Mouse (Mus musculus): ENCODE data around the gene Ttll11. TPM values are rescaled to one million over a fixed set of nuclear protein-coding genes. Genes with fewer than 3 reads are reported as not detected.
A peak's percentile ranks its signal among the peaks of the same experiment; 100 is the strongest.

Gene Ttll11
- polyA plus RNA-seq, 1 experiment from 2014 or later, result 1.5 TPM

DNA sequence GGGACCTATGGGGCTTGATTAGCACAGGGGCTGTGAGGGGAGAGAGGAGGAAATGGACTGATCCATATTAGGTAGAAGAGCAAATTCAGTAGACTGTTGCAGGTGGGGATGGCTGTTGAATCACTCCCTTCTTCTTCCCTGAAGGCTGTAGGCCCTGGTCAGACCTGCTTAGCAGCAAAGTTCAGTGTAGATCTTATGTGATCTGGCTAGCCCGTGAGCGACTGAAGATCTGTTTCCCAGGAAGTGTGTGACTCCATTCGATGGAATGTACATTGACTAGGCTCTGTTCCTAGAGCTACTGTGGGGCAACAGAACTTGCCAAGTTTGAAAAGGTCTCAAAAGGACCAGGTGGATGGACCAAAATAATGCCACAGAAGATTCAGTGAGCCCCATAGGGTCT lies 276.5 kb downstream of the Ttll11 start:
- peaks cover 94% of the 10 kb centered on the region for H3K4me1 ChIP-seq (replicated peaks)
- no peak overlapping the region for H3K9ac ChIP-seq
- peaks cover 21% of the 10 kb centered on the region for H3K36me3 ChIP-seq
- peak overlapping the region; percentile 58 for H3K27ac ChIP-seq (ENCODE audit: poor library complexity, severe bottlenecking)
- ATAC-seq (ENCODE audit: insufficient number of reproducible peaks, low FRiP score), result no peak
- H3K27me3 ChIP-seq (replicated peaks), result no peaks in the 10 kb centered on the region
- H3K9me3 ChIP-seq (replicated peaks), result no peaks in the 10 kb centered on the region
- H3K4me2 ChIP-seq, result no peak overlapping the region
- WGBS, result 79% methylated on average over 3 of the region's 3 CpGs
- no peak overlapping the region for H3K4me3 ChIP-seq

DNA sequence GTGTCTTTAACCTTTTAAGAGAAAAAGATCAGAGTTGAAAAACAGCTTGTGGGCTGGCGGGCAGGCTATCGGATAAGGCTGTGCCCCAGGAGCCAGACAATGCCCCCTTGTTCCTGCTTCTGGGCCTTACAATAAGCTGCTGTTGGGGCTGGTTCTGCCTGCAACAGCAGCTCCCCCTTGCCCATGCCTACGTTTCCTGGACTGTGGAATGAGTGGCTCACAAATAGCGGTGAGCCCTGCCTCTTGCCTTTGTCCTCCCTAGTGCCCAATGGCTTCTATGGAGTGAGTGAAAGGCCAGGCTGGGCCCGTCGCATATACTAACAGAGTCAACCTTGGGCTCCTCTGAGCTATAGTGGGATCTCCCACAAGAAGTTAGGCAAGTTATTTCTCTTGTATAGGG lies 277.1 kb downstream of the Ttll11 start:
- ATAC-seq (ENCODE audit: insufficient number of reproducible peaks, low FRiP score), result no peak
- no peaks in the 10 kb centered on the region for H3K9me3 ChIP-seq (replicated peaks)

DNA sequence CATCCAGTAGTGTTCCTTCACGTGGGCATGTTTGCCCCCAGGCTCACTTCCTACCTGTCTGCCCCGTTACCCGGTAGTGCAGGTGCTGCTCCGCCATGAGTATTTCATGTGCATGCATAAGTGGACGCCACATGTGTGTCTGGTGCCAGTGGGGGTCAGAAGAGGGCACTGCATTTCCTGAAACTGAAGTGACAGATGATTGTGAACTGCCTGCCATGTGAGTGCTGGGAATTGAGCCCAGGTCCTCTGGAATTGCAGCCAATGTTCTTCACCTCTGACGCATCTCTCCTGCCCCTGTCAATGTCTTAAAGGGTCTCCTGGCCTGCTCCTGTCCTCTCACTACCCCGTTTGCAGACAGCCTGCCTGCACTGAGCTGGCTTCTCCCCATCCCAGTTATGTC lies 277.7 kb downstream of the Ttll11 start:
- H3K4me1 ChIP-seq (replicated peaks), result peaks cover 94% of the 10 kb centered on the region
- WGBS, result 91% methylated on average over 7 of the region's 7 CpGs
- H3K9me3 ChIP-seq (replicated peaks), result no peaks in the 10 kb centered on the region
- H3K9ac ChIP-seq, result no peak overlapping the region
- peak overlapping the region; percentile 58 for H3K27ac ChIP-seq (ENCODE audit: poor library complexity, severe bottlenecking)
- peaks cover 11% of the 10 kb centered on the region for H3K36me3 ChIP-seq
- no peaks in the 10 kb centered on the region for H3K27me3 ChIP-seq (replicated peaks)
- ATAC-seq (ENCODE audit: insufficient number of reproducible peaks, low FRiP score), result no peak
- no peak overlapping the region for H3K4me3 ChIP-seq
- no peak overlapping the region for H3K4me2 ChIP-seq

More for the DNA sequence above, 277.1 kb downstream of the Ttll11 start:
- no peak overlapping the region for H3K4me3 ChIP-seq
- H3K9ac ChIP-seq, result no peak overlapping the region
- peak overlapping the region; percentile 58 for H3K27ac ChIP-seq (ENCODE audit: poor library complexity, severe bottlenecking)
- 67% methylated on average over 6 of the region's 6 CpGs for WGBS
- H3K4me1 ChIP-seq (replicated peaks), result peaks cover 94% of the 10 kb centered on the region
- peaks cover 16% of the 10 kb centered on the region for H3K36me3 ChIP-seq
- no peaks in the 10 kb centered on the region for H3K27me3 ChIP-seq (replicated peaks)
- H3K4me2 ChIP-seq, result no peak overlapping the region

Other genes with a start within 250 kb of the Ttll11 start
- 287 and 300 TPM in 2 replicates for gene Ndufa8, start 69.5 kb upstream of the Ttll11 start, polyA plus RNA-seq (2016; fragmentation: Nextera tagmentation; extraction: Ambion mirVana)
- gene Morn5, start 69.5 kb upstream of the Ttll11 start, polyA plus RNA-seq (2016; fragmentation: Nextera tagmentation; extraction: Ambion mirVana), result not detected in 2 replicates
- 0.46 and 0.55 TPM in 2 replicates for gene Lhx6, start 125.5 kb upstream of the Ttll11 start, polyA plus RNA-seq (2016; fragmentation: Nextera tagmentation; extraction: Ambion mirVana)
- 26.3 and 34.2 TPM in 2 replicates for gene Mrrf, start 156.5 kb upstream of the Ttll11 start, polyA plus RNA-seq (2016; fragmentation: Nextera tagmentation; extraction: Ambion mirVana)
- gene Rbm18, start 156.9 kb upstream of the Ttll11 start, polyA plus RNA-seq (2016; fragmentation: Nextera tagmentation; extraction: Ambion mirVana), result 52.4 and 56.1 TPM in 2 replicates